Mouse (Mus musculus): ENCODE results near the gene Sh2d1b2.

Gene Sh2d1b2

DNA sequence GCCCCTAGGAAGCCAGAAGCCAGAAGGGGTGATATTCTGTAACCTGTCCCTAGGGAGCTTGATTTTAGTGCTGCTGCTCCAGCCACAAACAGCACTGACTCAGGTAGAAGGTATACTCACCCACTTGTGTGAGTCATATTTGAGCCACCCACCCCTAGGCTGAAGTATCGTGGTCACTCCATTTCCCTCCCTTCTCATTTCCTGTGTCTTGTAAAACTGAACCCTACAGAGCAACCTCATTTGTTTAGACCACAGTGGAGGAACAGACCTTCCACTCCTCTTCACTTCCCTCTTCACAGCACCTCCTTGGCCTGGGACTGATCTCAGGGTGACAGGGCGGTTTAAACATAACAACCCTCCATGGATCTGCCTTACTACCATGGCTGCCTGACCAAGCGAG is 44.5 kb downstream of the Sh2d1b2 start, which contains the start of gene Sh2d1b1:
Gene Sh2d1b1 (plus strand): TSS at position 305 of the 400 bp plus-strand sequence.
- DNase-seq (ENCODE audit: low spot score) = no peak

DNA sequence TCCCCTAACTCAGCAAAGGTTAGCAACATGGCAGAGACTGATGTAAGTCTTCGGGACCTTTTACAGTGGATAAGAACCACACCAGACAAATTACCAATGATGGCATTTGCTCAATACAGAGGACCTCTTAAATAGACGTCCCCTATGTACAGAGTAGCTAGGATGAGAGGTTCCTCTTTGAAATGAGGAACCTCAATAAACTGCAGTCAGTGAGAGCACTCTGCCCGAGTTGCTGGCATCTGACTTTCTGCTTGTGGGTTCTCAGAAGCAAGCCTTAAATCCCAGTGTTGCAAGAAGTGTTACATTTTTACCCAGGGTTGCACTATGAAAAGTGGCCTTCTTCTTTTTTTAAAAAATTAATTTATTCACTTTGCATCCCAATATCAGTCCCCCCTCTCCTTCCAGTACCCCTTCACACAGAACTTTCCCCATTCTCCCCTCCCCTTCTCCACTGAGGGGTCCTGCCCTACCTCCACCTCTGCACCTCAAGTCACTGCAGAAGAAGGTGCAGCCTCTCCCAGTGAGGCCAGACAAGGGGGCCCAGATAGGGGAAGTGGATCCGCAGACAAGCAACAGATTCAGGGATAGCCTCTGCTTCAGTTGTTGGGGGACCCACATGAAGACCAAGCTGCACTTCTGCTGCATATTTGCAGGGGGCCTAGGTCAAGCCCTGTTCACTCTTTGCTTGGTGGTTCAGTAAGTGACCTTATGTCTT is 50.0 kb downstream of the Sh2d1b2 start:
- no peak for DNase-seq (ENCODE audit: low spot score)

DNA sequence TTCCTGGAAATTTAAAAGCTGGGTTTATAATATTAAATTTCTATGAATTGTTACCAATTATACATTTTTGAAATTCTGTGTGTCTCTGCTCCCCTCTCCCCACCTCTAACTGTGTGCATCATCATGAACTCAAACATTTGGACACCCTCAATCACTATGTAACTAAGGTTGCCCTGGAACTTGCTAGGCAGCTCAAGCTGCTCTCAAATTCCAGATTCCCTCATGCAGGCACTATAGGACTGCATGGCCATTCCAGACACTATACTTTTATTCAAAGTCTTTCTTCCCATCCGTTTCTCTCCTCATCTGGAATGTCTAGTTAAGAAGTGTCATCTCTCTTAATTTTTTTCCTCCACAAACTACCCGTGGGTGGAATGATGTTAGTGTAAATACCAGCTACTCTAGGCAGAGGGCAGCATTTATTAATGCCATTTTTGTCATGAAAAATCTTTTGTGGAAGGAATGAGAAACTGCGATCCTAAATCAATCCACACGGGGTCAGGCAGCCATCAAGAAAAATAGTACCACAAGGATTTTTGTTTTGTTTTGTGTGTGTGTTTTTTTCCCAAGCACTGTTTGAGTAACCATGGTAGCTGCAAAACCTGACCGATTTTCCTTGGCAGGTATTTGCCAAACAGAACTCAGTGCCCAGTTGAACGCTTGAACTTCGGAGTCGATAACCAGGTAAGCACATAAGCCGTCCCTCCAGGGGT is 59.8 kb downstream of the Sh2d1b2 start:
- peak; percentile 19 for DNase-seq (ENCODE audit: low spot score)

DNA sequence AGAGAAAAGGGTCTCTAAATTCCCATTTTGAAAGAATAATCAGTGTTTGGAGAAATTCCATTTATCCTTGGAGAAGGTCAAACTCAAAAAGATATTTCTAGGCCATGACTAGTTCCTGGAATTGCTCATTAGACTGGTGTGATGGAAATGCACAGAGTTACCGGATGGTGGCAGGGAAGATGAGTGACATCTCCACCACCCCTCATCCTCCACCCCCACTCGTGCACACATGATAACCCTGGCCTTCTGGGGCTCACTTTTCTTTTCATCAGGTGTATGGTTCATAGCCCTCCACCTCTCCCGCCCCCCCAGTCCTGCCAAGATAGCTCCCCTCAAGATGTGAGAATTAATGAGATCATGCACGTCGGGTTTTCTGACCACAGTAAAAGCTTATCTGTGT is 60.7 kb downstream of the Sh2d1b2 start:
- no peak for DNase-seq (ENCODE audit: low spot score)

DNA sequence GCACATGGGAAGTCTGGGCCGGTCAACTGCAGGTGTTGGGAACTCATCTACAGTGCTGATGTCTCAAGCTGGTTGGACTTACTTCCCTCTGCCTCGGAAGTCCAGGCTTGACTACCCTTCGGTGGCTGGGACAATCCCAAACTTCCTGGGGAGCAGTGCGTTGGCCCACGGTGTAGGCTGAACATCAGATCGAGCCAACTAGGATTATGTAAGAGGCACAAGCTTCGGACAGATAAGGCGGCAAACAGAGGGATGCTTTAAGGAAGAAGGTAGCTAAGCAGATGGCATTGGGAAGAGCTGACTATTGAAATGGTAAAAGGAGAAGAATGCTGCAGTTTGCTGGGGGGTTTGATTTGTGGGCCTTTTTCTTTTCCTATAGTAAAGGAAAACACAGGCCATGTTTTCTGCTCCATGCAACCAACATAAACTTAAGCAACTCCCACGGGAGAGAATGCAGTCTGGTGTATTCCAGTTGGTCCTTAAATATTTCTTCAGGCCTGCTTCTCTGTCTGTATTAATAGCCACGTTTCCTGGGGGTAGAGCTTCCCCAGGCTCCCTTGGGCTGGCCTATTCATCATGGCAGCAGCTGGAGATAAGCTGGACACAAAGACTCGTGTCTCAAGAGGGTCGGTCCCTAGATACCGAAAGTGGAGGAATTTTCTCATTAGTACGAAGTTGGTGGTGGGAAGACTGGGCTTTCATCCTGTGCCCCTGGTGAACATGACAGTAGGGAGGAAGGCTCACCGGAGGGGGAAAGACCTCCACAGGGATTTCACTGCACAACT is 62.4 kb downstream of the Sh2d1b2 start:
- no peak for DNase-seq (ENCODE audit: low spot score)

DNA sequence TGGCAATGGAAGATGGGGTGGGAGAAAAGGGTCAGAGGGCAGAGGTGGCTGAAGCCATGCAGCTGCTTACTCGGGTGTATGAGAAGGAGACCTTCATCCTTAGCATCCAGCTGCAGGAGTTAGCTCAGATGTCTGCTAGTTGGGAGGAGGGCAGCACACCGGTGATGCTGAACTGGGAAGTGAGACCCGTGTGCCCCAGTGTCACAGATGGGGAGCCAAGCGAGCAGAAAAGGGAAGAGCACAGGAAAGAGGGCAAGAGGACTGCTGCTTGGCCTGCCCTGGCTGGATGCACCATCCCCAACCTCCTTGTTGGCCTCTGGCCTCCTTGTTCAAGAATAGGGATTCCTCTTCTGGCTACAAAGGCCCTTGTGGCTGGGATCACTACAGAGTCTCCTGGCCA is 66.9 kb downstream of the Sh2d1b2 start:
- no peak for DNase-seq (ENCODE audit: low spot score)

DNA sequence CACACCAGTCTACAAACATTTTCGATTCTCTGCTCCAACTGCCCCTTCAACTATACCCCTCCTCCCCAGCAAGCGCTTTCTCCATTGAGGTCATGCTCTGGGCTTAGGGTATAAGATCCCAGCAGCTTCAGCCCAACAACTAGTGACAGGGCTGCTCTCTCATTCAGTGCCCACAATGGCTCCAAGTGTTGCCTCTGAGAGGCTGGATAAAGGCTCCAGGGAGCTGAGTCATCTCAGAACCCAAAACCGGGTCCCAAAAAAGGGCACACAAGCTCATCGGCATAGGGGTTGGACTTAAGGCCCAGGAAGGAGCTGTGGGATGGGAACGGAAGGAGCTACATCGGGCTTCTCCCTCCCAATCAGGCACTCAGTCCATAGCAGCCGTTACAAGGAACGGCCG is 69.1 kb downstream of the Sh2d1b2 start:
- no peak for DNase-seq (ENCODE audit: low spot score)

DNA sequence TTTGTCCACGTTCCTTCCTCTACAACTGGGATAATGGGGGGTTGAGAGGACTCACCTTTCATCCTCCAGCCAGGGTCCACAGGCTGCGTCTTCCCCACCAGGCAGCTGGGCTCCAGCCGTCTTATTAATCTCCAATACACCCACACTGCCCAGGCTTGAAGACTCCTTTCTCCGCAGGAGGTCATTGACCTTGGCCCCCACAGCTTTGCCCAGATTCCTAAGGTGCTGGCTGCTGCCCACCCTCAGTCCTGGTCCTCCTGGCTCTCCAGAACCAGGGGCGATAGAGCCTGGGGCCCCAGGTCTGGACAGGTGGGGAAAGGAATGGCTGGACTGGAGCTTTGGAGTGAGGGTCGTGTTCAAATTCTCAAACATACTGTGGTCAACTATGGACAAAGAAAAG is 69.9 kb downstream of the Sh2d1b2 start:
- no peak for DNase-seq (ENCODE audit: low spot score)

DNA sequence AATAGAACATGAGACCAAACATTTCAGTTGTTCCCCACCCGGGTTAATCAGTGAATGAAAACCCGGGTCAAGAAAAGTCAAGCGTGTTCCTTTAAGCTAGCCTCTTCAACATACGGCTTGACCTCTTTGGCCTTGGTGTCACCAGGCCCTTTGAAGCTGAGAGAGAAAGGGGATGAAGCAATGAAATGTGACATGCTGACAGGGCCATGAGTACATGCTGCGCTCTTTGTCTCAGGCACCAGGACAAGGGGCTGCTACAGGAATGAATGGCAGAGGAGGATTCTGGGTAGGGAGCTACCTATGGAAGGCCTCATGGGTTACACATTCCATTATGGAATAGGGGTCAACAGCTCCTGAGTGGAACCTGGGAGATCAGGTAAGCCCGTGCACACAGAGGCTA is 70.6 kb downstream of the Sh2d1b2 start:
- DNase-seq (ENCODE audit: low spot score) = no peak

Measured in yolk sac, embryonic 10.5 days (tissue).